9 mouse cellular contexts compared by ENCODE assay signal in the genomic region with DNA sequence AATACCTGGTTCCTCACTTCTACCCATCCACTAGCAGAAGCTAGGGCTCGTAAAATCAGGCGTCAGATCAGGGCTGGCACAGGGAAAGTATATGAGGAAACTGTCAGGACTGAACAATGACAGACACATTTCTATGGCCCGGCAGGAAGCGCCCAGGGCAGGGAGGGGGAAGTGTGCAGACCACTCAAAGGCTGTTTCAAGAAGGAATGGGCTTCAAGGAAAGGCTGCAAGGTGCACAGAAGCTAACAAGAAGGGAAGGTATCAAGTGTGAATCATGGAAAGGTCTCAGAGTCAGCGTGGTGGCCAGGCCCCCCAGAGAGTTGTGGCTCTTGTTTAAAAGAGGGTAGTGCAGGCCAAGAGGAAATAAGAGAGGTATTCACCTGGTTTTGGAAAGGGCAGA. TPM values are rescaled to one million over a fixed set of nuclear protein-coding genes. Genes with fewer than 3 reads are reported as not detected.
DNase-seq lines count a peak whose midpoint lies in the region; ATAC-seq and TF ChIP-seq lines count a peak whose summit lies in the region.
"Had no signal": no experiment of that assay in that cellular context is flagged by ENCODE, and none has a peak within 500 bp of the region (broad histone marks: within the 10 kb centered on the region; RNA-seq: fewer than 3 reads in every experiment).

No protein-coding gene starts in this region.

- H3K27ac ChIP-seq in kidney, postnatal 0 days: peak overlapping the region; percentile 95
- peak overlapping the region; percentile 99 for H3K27ac ChIP-seq in forebrain, embryonic 10.5 days
- H3K27ac ChIP-seq in limb, embryonic 14.5 days (replicated peaks; ENCODE audit: low read depth, low read length): peak overlapping the region; percentile 90

- 26% methylated on average over 5 of the region's 5 CpGs for WGBS in kidney, postnatal 0 days
- WGBS in forebrain, embryonic 10.5 days: 34% methylated on average over 5 of the region's 5 CpGs
- 29% methylated on average over 5 of the region's 5 CpGs for WGBS in limb, embryonic 14.5 days

- peak overlapping the region; percentile 100 for H3K4me3 ChIP-seq in kidney, postnatal 0 days (replicated peaks; ENCODE audit: low read depth, low read length)
- H3K4me3 ChIP-seq in forebrain, embryonic 10.5 days: peak overlapping the region; percentile 91
- peak overlapping the region; percentile 94 for H3K4me3 ChIP-seq in limb, embryonic 14.5 days (replicated peaks; ENCODE audit: low read length)
- H3K4me3 ChIP-seq in myocyte: peak overlapping the region; percentile 91

- no peaks in the 10 kb centered on the region for H3K9me3 ChIP-seq in kidney, postnatal 0 days (replicated peaks; ENCODE audit: low read length)
- no peaks in the 10 kb centered on the region for H3K9me3 ChIP-seq in forebrain, embryonic 10.5 days
- no peaks in the 10 kb centered on the region for H3K9me3 ChIP-seq in limb, embryonic 14.5 days (ENCODE audit: control insufficient read depth, low read length)

- TF ChIP-seq CTCF in kidney, postnatal 0 days (IDR thresholded peaks at IDR 0.05; ENCODE audit: low read depth): no peak

- peaks cover 45% of the 10 kb centered on the region for H3K79me2 ChIP-seq in myocyte (ENCODE audit: control insufficient read depth, insufficient read depth)

- H3K27me3 ChIP-seq in kidney, postnatal 0 days (ENCODE audit: insufficient read depth, low read length): no peaks in the 10 kb centered on the region
- no peaks in the 10 kb centered on the region for H3K27me3 ChIP-seq in forebrain, embryonic 10.5 days (ENCODE audit: poor library complexity, severe bottlenecking)
- H3K27me3 ChIP-seq in limb, embryonic 14.5 days (ENCODE audit: control insufficient read depth, insufficient read depth, low read length): no peaks in the 10 kb centered on the region
- no peaks in the 10 kb centered on the region for H3K27me3 ChIP-seq in myocyte (ENCODE audit: control insufficient read depth, insufficient read depth, insufficient read length)

- H3K4me1 ChIP-seq in kidney, postnatal 0 days (replicated peaks; ENCODE audit: insufficient read depth, low read length): peaks cover 30% of the 10 kb centered on the region
- H3K4me1 ChIP-seq in forebrain, embryonic 10.5 days: peaks cover 60% of the 10 kb centered on the region
- H3K4me1 ChIP-seq in limb, embryonic 14.5 days (ENCODE audit: control insufficient read depth, insufficient read depth, low read length): peaks cover 16% of the 10 kb centered on the region

- H3K9ac ChIP-seq in kidney, postnatal 0 days (ENCODE audit: low read depth, low read length): peak overlapping the region; percentile 100
- H3K9ac ChIP-seq in limb, embryonic 14.5 days (ENCODE audit: low read depth, low read length, severe bottlenecking): peak overlapping the region; percentile 99

- no peak for TF ChIP-seq POLR2A in limb, embryonic 14.5 days (IDR thresholded peaks at IDR 0.05; ENCODE audit: borderline replicate concordance, extremely low read depth, insufficient read depth, insufficient read length)
- no peak for TF ChIP-seq POLR2A in myocyte (IDR thresholded peaks at IDR 0.05; ENCODE audit: insufficient read length, low read depth)

- H3K36me3 ChIP-seq in kidney, postnatal 0 days (ENCODE audit: insufficient read depth, low read length): no peaks in the 10 kb centered on the region
- peaks cover 7% of the 10 kb centered on the region for H3K36me3 ChIP-seq in forebrain, embryonic 10.5 days (replicated peaks)
- H3K36me3 ChIP-seq in limb, embryonic 14.5 days (ENCODE audit: control insufficient read depth, insufficient read depth, low read length): no peaks in the 10 kb centered on the region
- H3K36me3 ChIP-seq in myocyte (ENCODE audit: control insufficient read depth, insufficient read depth): no peaks in the 10 kb centered on the region

- ATAC-seq in kidney, postnatal 0 days (replicated peaks; ENCODE audit: low FRiP score, low read depth): no peak
- ATAC-seq in limb, embryonic 14.5 days (ENCODE audit: low FRiP score, low read depth): no peak

- H3K4me2 ChIP-seq in kidney, postnatal 0 days (ENCODE audit: low read length): peak overlapping the region; percentile 81
- H3K4me2 ChIP-seq in limb, embryonic 14.5 days (replicated peaks; ENCODE audit: low read depth, low read length, severe bottlenecking): peak overlapping the region; percentile 72
- H3K4me2 ChIP-seq in myocyte (ENCODE audit: low read depth): peak overlapping the region; percentile 90

- peak overlapping the region; percentile 100 for H3ac ChIP-seq in myocyte (ENCODE audit: control insufficient read depth, insufficient read length)

- no peak for DNase-seq in kidney, postnatal 0 days (ENCODE audit: low spot score)
- no peak for DNase-seq in kidney, postnatal 10 days
- no peak for DNase-seq in forebrain, embryonic 10.5 days (ENCODE audit: extremely low spot score, low spot score)
- DNase-seq in limb, embryonic 14.5 days (ENCODE audit: low spot score): no peak
- no peak for DNase-seq in layer of hippocampus, adult 18-20 months (ENCODE audit: low spot score in 2 of 2)
- no peak for DNase-seq in right cerebral cortex, postnatal 25 days
- DNase-seq in frontal cortex, postnatal 25 days (ENCODE audit: low spot score in 2 of 2): no peak

TF ChIP-seq in myocyte, 11 proteins besides CTCF, POLR2A, EP300 and RAD21:
- TF ChIP-seq REST (IDR thresholded peaks at IDR 0.05; ENCODE audit: insufficient read depth, insufficient read length) (no peak), TCF12 (IDR thresholded peaks at IDR 0.05; ENCODE audit: insufficient read depth, poor library complexity, severe bottlenecking) (no peak), SRF (IDR thresholded peaks at IDR 0.05; ENCODE audit: control insufficient read depth, insufficient read length, low read depth) (no peak), POLR2AphosphoS2 (IDR thresholded peaks at IDR 0.05; ENCODE audit: insufficient read length, low read depth) (no peak)

RNA-seq across cellular contexts. Expression of gene Gnb1, which starts 0.7 kb away (rescaled TPM):
- 376 and 406 TPM in 2 replicates for polyA plus RNA-seq in kidney, postnatal 0 days (2015; fragmentation: Nextera tagmentation; extraction: Ambion mirVana)
- polyA plus RNA-seq in forebrain, embryonic 10.5 days (2016; fragmentation: Nextera tagmentation; extraction: Ambion mirVana): 607 and 643 TPM in 2 replicates
- polyA plus RNA-seq in limb, embryonic 14.5 days (2012; rRNA removed): 511 and 686 TPM in 2 replicates
- polyA plus RNA-seq in limb, embryonic 14.5 days (2014; fragmentation: Nextera tagmentation; extraction: Ambion mirVana): 440 and 493 TPM in 2 replicates
- 265 TPM for polyA plus RNA-seq in myocyte (2012; fragmentation: generic; extraction: Trizol)
- 100 to 1,000 TPM; 690 to 729 TPM for total RNA-seq in layer of hippocampus, adult 18-20 months (2021)

RNA-seq across cellular contexts. Expression of gene Tmem52, which starts 21.5 kb away (rescaled TPM):
- 6.5 and 7.3 TPM in 2 replicates for polyA plus RNA-seq in kidney, postnatal 0 days (2015; fragmentation: Nextera tagmentation; extraction: Ambion mirVana)
- polyA plus RNA-seq in forebrain, embryonic 10.5 days (2016; fragmentation: Nextera tagmentation; extraction: Ambion mirVana): not detected in 2 replicates
- polyA plus RNA-seq in limb, embryonic 14.5 days (2012; rRNA removed): 0.42 and 0.50 TPM in 2 replicates
- not detected in 2 replicates for polyA plus RNA-seq in limb, embryonic 14.5 days (2014; fragmentation: Nextera tagmentation; extraction: Ambion mirVana)
- polyA plus RNA-seq in myocyte (2012; fragmentation: generic; extraction: Trizol): not detected
- 1 to 10 TPM; 3.1 to 4.2 TPM for total RNA-seq in layer of hippocampus, adult 18-20 months (2021)
- total RNA-seq: neutrophil, adult 5-6 weeks had no signal
